Mouse (Mus musculus): ENCODE results near the gene Tnnt1. TPM values are rescaled to one million over a fixed set of nuclear protein-coding genes. Genes with fewer than 3 reads are reported as not detected.

The Tnnt1 gene
- total RNA-seq, 2 experiments from 2014 or later: 1.5 to 1.9 TPM

- DNase-seq (ENCODE audit: extremely low spot score in 1 of 2, low spot score in 1 of 2): no peak
Observed at GRCm38 (mm10) chr7:4523205-4524130, 7.3 kb upstream of the Tnnt1 start.

GRCm38 (mm10) chr7:4522292-4522691, 6.1 kb upstream of the Tnnt1 start:
- DNase-seq (ENCODE audit: extremely low spot score in 1 of 2, low spot score in 1 of 2): no peak

DNA sequence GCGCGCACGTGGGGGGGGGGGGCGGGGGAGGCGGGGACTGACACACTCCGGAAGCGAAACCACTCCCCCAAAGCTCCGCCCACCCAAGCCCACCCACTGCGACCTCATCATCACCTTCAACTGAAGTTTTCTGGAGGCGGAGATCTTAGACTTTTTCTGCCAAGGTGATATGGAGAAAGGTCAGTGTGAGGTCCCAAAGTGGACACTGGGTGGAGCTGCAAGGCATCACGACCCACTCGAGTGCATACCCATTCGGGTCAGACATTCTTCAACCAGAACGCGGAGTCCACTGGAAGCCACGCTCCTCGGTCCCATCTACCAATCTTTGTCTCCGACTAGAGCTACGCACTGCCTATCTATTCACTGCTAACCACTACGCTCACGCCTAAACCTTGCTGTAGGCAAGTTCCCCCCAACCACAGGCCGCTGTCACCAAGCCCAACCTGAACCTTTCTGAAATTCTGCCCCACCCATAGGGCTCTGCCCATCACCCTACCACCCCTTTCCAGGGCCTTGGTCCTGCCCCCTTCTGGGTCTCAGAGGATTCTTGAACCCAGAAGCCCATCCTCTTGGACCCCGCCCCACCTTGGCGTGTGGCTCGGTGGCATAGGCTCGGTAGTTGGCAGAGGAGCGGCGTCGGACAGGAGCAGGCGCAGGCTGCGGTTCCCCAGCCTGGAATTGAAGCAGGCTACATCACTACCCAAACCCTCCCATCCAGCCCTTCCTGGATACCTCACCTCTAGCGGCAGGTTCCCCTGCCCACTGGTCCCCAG, 5.2 kb upstream of the Tnnt1 start:
- no peak for DNase-seq (ENCODE audit: extremely low spot score in 1 of 2, low spot score in 1 of 2)

DNA sequence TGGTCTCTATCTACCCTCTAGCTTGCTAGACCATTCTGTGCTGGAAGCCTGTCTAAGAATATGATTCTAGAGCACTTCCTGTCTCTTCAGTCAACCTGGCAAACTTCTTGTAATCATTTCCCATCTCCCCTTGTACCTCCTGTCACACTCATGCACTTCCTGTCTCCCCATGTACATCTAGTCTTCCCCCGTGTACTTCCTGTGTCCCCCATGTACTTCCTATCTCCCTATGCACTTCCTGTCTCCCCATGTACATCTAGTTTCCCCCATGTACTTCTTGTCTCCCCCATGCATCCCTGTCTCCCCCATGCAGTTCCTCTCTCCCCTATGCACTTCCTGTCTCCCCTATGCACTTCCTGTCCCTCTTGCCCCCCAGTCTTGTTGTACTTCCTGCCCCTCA, 2.3 kb upstream of the Tnnt1 start:
- DNase-seq (ENCODE audit: extremely low spot score in 1 of 2, low spot score in 1 of 2): no peak

DNA sequence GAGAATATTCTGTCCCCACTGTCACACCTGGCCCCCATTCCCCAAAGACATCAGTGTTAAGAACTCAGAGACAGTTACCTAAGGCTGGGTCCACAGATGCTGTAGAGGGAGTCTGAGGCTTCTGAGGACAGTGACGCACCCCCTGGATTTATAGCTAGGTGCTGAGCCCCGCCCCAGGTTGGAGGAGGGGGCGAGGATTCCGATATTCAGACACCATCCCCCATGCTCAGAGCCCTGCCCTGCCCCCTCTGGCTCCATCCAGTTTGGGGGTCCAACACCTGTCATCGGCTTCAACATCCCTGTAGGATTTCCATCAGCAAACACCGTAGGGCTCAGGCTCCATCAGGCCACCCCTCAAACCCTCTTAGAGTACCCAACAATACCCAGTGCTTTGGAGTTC, 329 bp downstream of the Tnnt1 start:
- no peak for DNase-seq (ENCODE audit: extremely low spot score in 1 of 2, low spot score in 1 of 2)

DNA sequence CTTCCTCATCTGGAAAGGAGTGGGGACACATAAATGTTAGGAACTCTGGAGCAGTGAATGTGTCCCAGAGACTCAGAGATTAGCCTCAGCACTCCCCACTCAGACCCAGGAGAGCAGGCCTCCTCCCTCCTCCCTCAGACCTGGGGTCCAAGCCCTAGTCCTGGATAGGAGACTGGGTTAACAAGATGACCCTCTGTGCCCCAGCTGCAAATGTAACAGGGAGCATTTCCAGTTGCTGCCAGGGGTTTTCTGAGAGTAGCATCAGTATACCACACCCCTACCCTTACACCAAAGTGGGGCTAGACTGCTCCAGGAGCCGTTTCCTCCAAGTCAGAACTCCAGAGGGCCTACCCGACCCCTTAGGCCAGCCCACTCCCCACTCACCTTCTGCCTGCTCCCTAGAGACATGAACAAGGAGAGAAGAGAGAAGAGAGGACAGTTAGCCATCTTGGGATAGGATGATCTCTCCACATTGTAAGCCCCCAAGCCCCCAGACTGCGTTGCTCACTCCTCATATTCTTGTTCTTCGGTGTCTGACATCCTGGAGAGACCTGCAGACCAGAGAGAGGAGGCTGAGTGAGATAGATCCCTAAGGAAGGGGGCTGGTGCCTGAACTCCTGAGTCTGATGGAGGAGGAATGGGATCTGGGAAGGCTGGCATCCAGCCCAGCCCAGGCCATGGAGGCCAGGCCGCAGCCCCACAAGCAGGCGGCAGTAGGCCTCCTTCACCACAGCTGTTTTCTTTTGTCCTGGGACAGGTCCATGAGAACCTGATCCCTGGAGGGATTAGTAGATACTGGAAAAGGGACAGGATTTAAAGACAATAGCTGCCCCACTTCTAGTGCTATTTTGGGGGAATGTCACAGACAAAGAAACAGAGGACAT, 2.1 kb downstream of the Tnnt1 start:
- DNase-seq (ENCODE audit: extremely low spot score in 1 of 2, low spot score in 1 of 2): no peak

GRCm38 (mm10) chr7:4513236-4513635, 2.9 kb downstream of the Tnnt1 start:
- peak in 1 of 2 experiments; percentile 47 for DNase-seq (ENCODE audit: extremely low spot score in 1 of 2, low spot score in 1 of 2)

DNA sequence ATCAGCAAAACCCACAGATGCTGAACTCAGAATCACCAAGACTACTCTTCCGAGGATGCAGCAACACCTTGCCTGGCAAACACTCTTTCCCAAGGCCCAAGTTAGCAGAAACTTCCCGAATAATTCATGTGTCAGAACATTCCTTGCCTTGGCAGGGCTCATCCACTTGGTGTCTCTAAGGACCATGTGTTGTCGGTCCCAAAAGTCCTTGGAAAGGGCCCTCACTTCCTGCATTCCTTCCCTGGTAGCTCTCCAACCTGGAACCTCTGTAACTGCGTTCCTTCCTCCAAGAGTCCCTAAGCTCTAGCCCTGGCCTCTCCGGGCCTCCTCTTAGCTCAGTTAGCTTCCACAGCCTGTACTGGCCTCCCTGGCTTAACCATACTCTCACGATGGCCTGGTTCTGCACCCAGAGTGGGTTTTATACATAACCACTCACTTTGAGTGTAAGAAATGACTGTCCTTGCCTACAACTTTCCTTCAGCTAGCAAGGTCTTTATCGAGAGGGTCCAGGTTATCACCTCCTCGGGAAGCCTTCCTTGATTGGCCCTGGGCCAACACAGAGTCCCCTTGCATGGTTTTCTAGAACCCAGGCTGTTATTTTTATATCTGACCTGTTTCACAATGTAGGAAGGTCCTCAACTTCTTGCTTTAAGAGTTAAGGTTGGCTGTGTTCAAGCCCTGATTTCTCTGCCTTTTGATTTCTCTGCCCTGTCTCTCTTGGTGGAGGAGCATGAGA, 4.5 kb downstream of the Tnnt1 start:
- DNase-seq (ENCODE audit: extremely low spot score in 1 of 2, low spot score in 1 of 2): no peak

DNA sequence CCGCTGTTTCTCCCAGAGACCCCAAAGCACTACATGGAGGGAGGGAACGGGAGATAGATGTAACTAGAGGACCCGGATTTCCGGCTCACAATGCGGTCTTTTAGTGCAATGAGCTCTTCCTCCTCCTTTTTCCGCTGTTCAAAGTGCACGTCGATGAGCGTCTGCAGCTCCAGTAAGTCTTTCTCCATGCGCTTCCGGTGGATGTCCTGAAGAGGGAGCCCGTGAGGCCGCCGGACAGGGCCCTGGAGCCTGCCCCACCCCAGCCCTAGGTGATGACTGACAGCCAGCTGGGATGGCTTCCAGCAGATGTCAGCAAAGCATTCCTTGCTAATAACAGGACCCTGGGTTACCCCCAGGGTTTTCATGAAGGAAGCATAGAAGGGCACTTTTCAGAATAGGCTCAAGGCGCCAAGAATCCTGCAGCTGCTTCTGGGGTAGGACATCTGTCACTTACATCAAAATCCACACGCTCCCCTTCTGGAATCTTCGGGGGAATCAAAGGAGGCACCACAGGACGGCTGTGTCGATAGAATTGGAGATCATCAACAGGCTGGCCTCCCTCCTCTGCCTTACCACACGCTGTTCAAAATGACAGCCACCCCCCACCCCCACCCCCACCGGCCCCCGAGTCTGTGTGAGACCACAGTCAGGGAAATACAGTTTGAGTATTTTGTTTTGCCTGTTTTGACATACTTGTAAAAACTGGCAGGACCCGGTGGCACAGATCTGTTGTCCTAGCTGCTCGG, 6.1 kb downstream of the Tnnt1 start:
- DNase-seq (ENCODE audit: extremely low spot score in 1 of 2, low spot score in 1 of 2): peak in 1 of 2 experiments; percentile 56

- DNase-seq (ENCODE audit: extremely low spot score in 1 of 2, low spot score in 1 of 2): no peak
Observed at GRCm38 (mm10) chr7:4508739-4509116, 7.5 kb downstream of the Tnnt1 start.

- no peak for DNase-seq (ENCODE audit: extremely low spot score in 1 of 2, low spot score in 1 of 2)
Observed at GRCm38 (mm10) chr7:4508062-4508738, 8.0 kb downstream of the Tnnt1 start.

- DNase-seq (ENCODE audit: extremely low spot score in 1 of 2, low spot score in 1 of 2): no peak
Observed at GRCm38 (mm10) chr7:4507220-4507619, 9.0 kb downstream of the Tnnt1 start.

DNA sequence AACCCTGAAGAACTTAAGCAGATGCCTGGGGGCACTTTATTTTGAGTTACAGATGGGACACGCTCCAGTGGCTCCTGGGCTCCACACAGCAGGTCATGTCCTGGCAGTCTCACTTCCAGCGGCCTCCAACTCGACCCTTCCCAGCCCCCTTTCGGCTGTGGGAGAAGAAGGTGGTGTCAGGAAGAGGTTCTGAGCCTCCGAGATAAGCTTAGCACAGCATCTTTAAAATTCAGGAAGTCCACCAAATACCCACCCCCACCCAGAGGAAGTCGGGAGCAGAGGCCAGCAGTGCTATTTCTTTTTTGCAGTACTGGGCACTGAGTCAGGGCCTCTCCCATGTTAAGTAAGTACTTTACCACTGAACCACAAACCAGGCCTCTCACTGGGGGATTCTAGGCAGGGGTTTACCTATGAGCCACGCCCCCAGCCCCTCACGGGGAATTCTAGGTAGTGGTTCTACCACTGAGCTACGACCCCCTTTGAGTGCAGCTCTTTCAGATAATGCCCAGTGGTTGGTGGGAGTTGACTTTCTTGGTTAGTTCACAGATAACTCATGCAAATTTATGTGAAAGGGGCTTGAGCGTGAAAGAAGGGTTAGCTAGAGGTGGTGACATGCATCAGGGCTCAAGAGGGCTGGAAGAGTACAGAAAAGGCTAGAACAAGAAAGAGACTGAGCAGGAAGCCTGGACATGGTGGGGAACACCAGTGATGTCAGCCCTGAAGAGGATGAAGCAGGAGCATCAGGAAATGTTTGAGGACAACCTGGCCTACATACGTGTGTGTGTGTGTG, 11.3 kb downstream of the Tnnt1 start:
- DNase-seq (ENCODE audit: extremely low spot score in 1 of 2, low spot score in 1 of 2): no peak

GRCm38 (mm10) chr7:4503858-4504257, 12.3 kb downstream of the Tnnt1 start:
- DNase-seq (ENCODE audit: extremely low spot score in 1 of 2, low spot score in 1 of 2): no peak

- no peak for DNase-seq (ENCODE audit: extremely low spot score in 1 of 2, low spot score in 1 of 2)
Observed at GRCm38 (mm10) chr7:4503100-4503499, 13.1 kb downstream of the Tnnt1 start.

DNA sequence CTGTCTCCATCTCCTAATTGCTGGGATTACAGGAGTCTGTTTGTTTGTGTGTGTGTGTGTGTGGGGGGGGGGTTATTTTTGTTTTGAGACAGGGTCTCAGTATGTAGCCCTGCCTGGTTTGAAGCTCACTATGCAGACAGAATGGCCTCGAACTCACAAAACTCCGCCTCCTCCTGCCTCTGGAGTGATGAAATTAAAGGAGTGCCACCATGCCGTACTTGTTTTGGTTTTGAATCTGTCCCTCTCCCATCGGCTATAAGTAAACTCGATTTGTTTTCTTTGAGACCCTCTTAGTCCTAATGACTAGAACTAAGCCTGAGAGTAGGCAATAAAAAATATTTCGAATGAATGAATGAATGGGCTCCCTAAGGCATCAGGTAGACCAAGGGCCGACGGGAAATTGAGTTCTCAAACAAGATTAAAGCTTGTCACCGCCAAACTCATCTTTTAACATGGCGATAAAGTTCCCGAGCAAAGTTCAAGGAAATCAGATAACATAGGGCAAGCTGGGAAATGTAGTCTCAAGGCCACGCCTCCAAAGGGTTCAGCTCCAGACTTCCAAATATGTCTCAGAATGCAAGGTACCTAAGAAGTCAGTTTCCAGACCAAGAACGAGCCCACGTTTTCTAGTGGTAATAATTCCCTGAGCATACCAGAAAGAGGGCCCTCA, 13.6 kb downstream of the Tnnt1 start:
- no peak for DNase-seq (ENCODE audit: extremely low spot score in 1 of 2, low spot score in 1 of 2)
